Mouse (Mus musculus): Measurements from ENCODE around the gene Cyp2j7. TPM values are rescaled to one million over a fixed set of nuclear protein-coding genes. Genes with fewer than 3 reads are reported as not detected.
"Not testable (repeated sequence)": the region's sequence is repeated elsewhere in the genome, so short reads cannot be mapped to it uniquely, and the experiment has no call there.

The Cyp2j7 gene
- 0.08 and 0.20 TPM in 2 replicates for polyA plus RNA-seq (2015; fragmentation: Nextera tagmentation; extraction: Ambion mirVana)

DNA sequence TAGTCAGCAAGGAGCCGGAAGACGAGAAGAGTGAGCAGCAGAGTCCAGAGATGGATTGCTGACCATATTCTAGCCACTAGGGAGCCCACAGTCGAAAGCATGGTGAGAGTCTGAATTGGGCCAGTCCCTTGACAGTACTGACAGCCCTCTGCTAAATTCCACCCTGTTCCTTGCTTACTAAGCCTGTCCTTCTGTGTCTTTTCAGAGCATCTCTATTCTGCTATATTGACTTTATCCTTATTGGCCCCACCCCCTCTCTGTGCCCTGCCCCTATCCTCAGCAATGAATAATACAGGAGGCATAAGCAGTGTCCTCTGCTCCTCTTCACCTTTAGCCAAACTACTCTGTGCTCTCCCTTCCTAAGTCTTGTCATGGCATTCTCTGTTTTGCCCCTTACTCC is at the start of gene Cyp2j7:
Gene Cyp2j7 (minus strand): TSS at position 101 of the 400 bp plus-strand sequence.
- DNase-seq (ENCODE audit: low spot score): no peak
- no peaks in the 10 kb centered on the region for H3K4me1 ChIP-seq (replicated peaks; ENCODE audit: insufficient read depth, low read length)
- TF ChIP-seq CTCF (IDR thresholded peaks at IDR 0.05; ENCODE audit: low read depth): no peak
- H3K9me3 ChIP-seq (replicated peaks; ENCODE audit: low read length): no peaks in the 10 kb centered on the region
- H3K36me3 ChIP-seq (ENCODE audit: insufficient read depth, low read length): no peaks in the 10 kb centered on the region
- ATAC-seq (replicated peaks; ENCODE audit: low FRiP score, low read depth): no peak
- H3K27ac ChIP-seq: no peak within 1 kb of the TSS
- 65% methylated on average over 3 of the region's 3 CpGs for WGBS
- no peak within 1 kb of the TSS for H3K4me2 ChIP-seq (ENCODE audit: low read length)
- H3K4me3 ChIP-seq (replicated peaks; ENCODE audit: low read depth, low read length): no peak within 1 kb of the TSS
- no peaks in the 10 kb centered on the region for H3K27me3 ChIP-seq (ENCODE audit: insufficient read depth, low read length)
- no peak within 1 kb of the TSS for H3K9ac ChIP-seq (ENCODE audit: low read depth, low read length)

DNA sequence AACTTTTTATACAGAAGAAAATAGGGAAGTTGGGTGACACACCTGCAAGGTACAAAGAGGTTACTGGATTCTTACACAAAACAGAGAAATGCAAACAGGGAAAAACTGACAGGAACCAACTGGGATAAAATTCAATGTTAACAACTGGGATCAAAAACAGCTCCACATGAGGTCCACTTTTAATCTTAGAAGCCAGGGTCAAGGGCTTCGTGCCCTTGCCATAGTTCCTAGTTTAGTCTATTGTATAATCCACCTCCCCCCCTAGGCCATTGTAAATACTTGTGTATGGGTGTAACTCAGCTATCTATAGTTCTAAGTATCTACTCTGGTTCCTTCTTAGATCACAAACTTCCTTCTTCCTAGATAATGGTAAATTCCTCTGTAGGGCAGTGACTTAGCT is 40.4 kb upstream of the Cyp2j7 start:
- H3K9ac ChIP-seq (ENCODE audit: low read depth, low read length); H3K4me1 ChIP-seq (replicated peaks; ENCODE audit: insufficient read depth, low read length); H3K36me3 ChIP-seq (ENCODE audit: insufficient read depth, low read length); H3K9me3 ChIP-seq (replicated peaks; ENCODE audit: low read length); ATAC-seq (replicated peaks; ENCODE audit: low FRiP score, low read depth); H3K4me2 ChIP-seq (ENCODE audit: low read length); H3K27ac ChIP-seq; H3K4me3 ChIP-seq (replicated peaks; ENCODE audit: low read depth, low read length); H3K27me3 ChIP-seq (ENCODE audit: insufficient read depth, low read length); DNase-seq (ENCODE audit: low spot score): not testable (repeated sequence)
- WGBS: 69% methylated on average over 1 of the region's 1 CpGs

GRCm38 (mm10) chr4:96273907-96274306 is 37.4 kb upstream of the Cyp2j7 start:
- Histone ChIP-seq H3K4me2 (ENCODE audit: low read length) (no peak overlapping the region), H3K36me3 (ENCODE audit: insufficient read depth, low read length) (no peaks in the 10 kb centered on the region), H3K27ac (no peak overlapping the region), H3K9me3 (replicated peaks; ENCODE audit: low read length) (no peaks in the 10 kb centered on the region), H3K9ac (ENCODE audit: low read depth, low read length) (no peak overlapping the region), H3K4me1 (replicated peaks; ENCODE audit: insufficient read depth, low read length) (no peaks in the 10 kb centered on the region), H3K27me3 (ENCODE audit: insufficient read depth, low read length) (no peaks in the 10 kb centered on the region), H3K4me3 (replicated peaks; ENCODE audit: low read depth, low read length) (no peak overlapping the region)
- peak; percentile 90 for TF ChIP-seq CTCF (IDR thresholded peaks at IDR 0.05; ENCODE audit: low read depth)
- DNase-seq (ENCODE audit: low spot score) (peak; percentile 73), ATAC-seq (replicated peaks; ENCODE audit: low FRiP score, low read depth) (peak; percentile 36; the same call in 1 of the 2 replicates)

- no peak for DNase-seq (ENCODE audit: low spot score)
- Histone ChIP-seq H3K4me2 (ENCODE audit: low read length) (no peak overlapping the region), H3K9me3 (replicated peaks; ENCODE audit: low read length) (no peaks in the 10 kb centered on the region), H3K4me3 (replicated peaks; ENCODE audit: low read depth, low read length) (no peak overlapping the region), H3K9ac (ENCODE audit: low read depth, low read length) (no peak overlapping the region), H3K27me3 (ENCODE audit: insufficient read depth, low read length) (no peaks in the 10 kb centered on the region), H3K4me1 (replicated peaks; ENCODE audit: insufficient read depth, low read length) (no peaks in the 10 kb centered on the region), H3K36me3 (ENCODE audit: insufficient read depth, low read length) (no peaks in the 10 kb centered on the region), H3K27ac (no peak overlapping the region)
- no peak for ATAC-seq (replicated peaks; ENCODE audit: low FRiP score, low read depth)
- no peak for TF ChIP-seq CTCF (IDR thresholded peaks at IDR 0.05; ENCODE audit: low read depth)
- 57% methylated on average over 1 of the region's 1 CpGs for WGBS
These were observed 39.8 kb downstream of the Cyp2j7 start for GRCm38 (mm10) chr4:96196701-96197100.

GRCm38 (mm10) chr4:96189321-96189720 is 47.1 kb downstream of the Cyp2j7 start:
- H3K4me3 ChIP-seq (replicated peaks; ENCODE audit: low read depth, low read length); H3K4me1 ChIP-seq (replicated peaks; ENCODE audit: insufficient read depth, low read length); H3K4me2 ChIP-seq (ENCODE audit: low read length); H3K9me3 ChIP-seq (replicated peaks; ENCODE audit: low read length); DNase-seq (ENCODE audit: low spot score); H3K36me3 ChIP-seq (ENCODE audit: insufficient read depth, low read length); H3K27me3 ChIP-seq (ENCODE audit: insufficient read depth, low read length); H3K9ac ChIP-seq (ENCODE audit: low read depth, low read length); ATAC-seq (replicated peaks; ENCODE audit: low FRiP score, low read depth); H3K27ac ChIP-seq: not testable (repeated sequence)
- WGBS: 91% methylated on average over 5 of the region's 5 CpGs

- H3K9me3 ChIP-seq (replicated peaks; ENCODE audit: low read length); H3K4me1 ChIP-seq (replicated peaks; ENCODE audit: insufficient read depth, low read length); H3K4me2 ChIP-seq (ENCODE audit: low read length); H3K27ac ChIP-seq; H3K4me3 ChIP-seq (replicated peaks; ENCODE audit: low read depth, low read length); DNase-seq (ENCODE audit: low spot score); H3K9ac ChIP-seq (ENCODE audit: low read depth, low read length); H3K36me3 ChIP-seq (ENCODE audit: insufficient read depth, low read length); H3K27me3 ChIP-seq (ENCODE audit: insufficient read depth, low read length); ATAC-seq (replicated peaks; ENCODE audit: low FRiP score, low read depth): not testable (repeated sequence)
- 84% methylated on average over 2 of the region's 2 CpGs for WGBS
These were observed 47.8 kb downstream of the Cyp2j7 start for GRCm38 (mm10) chr4:96188671-96189070.

DNA sequence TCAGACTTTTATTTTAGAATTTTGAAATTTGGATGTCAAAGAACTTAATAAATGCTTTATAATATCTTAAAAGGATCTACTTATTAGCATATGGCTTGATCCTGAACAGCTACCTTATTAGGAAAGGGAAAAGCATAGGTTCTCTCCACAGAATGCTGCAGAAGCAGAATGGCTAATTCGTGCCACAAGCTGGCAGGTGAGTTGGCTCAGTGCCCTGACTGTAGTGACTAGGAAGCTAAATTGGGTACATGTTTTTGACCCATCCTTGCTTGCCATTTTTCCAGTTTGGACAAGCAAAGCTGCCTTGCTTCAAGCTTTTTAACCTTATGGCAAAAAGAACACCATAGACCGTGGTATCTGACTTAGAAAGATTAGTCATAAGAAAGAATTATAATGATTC is 48.3 kb downstream of the Cyp2j7 start:
- not testable (repeated sequence) for H3K9me3 ChIP-seq (replicated peaks; ENCODE audit: low read length); H3K27me3 ChIP-seq (ENCODE audit: insufficient read depth, low read length); H3K4me2 ChIP-seq (ENCODE audit: low read length); H3K4me3 ChIP-seq (replicated peaks; ENCODE audit: low read depth, low read length); DNase-seq (ENCODE audit: low spot score); H3K27ac ChIP-seq; ATAC-seq (replicated peaks; ENCODE audit: low FRiP score, low read depth); H3K4me1 ChIP-seq (replicated peaks; ENCODE audit: insufficient read depth, low read length); H3K9ac ChIP-seq (ENCODE audit: low read depth, low read length); H3K36me3 ChIP-seq (ENCODE audit: insufficient read depth, low read length)
- WGBS: 86% methylated on average over 2 of the region's 2 CpGs

DNA sequence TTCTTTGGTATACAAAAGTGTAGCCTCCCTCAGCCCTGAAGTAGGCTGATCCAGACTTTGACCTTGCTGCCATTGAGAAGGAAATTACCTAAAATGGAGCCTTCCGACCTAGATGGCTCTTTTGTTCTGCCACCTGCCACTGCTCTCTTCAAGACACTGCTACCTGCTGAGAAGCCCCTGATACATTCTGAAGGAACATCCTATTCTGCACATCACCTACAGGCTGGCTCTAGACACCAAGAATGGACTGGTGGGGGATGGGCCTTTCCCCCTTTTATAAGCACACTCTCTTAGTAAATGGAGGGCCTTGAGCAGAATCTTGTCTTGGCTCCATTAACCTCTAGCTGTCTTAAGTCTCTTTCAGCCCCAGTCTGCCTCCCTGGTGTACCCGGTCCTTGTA is 51.7 kb downstream of the Cyp2j7 start:
- H3K36me3 ChIP-seq (ENCODE audit: insufficient read depth, low read length); H3K4me3 ChIP-seq (replicated peaks; ENCODE audit: low read depth, low read length); DNase-seq (ENCODE audit: low spot score); ATAC-seq (replicated peaks; ENCODE audit: low FRiP score, low read depth); H3K4me2 ChIP-seq (ENCODE audit: low read length); H3K27ac ChIP-seq; H3K9me3 ChIP-seq (replicated peaks; ENCODE audit: low read length); H3K27me3 ChIP-seq (ENCODE audit: insufficient read depth, low read length); H3K9ac ChIP-seq (ENCODE audit: low read depth, low read length); H3K4me1 ChIP-seq (replicated peaks; ENCODE audit: insufficient read depth, low read length): not testable (repeated sequence)
- WGBS: 85% methylated on average over 2 of the region's 2 CpGs
